Mouse (Mus musculus): ENCODE results near the gene Stx8. TPM values are rescaled to one million over a fixed set of nuclear protein-coding genes. Genes with fewer than 3 reads are reported as not detected.

Stx8 gene
- polyA plus RNA-seq, 1 experiment from 2014 or later = 48.6 TPM

- Histone ChIP-seq H3K4me2 (no peak overlapping the region), H3K9ac (no peak overlapping the region), H3K4me3 (ENCODE audit: low read depth, low read length) (no peak overlapping the region), H3K27me3 (ENCODE audit: insufficient read depth, low read length) (no peaks in the 10 kb centered on the region), H3K36me3 (ENCODE audit: insufficient read depth) (no peaks in the 10 kb centered on the region), H3K9me3 (ENCODE audit: low read depth, low read length) (no peaks in the 10 kb centered on the region), H3K27ac (ENCODE audit: low read depth) (peak overlapping the region; percentile 20; the same call in 1 of the 2 replicates), H3K4me1 (ENCODE audit: insufficient read depth) (peaks cover 36% of the 10 kb centered on the region)
- WGBS = 57% methylated on average over 6 of the region's 6 CpGs
- no peak for TF ChIP-seq CTCF (IDR thresholded peaks at IDR 0.05; ENCODE audit: low read depth)
- DNase-seq (peak; percentile 32), ATAC-seq (ENCODE audit: insufficient read depth) (no peak)
Observed at GRCm38 (mm10) chr11:68196566-68196965, 230.6 kb downstream of the Stx8 start.

GRCm38 (mm10) chr11:68197471-68197870 is 231.5 kb downstream of the Stx8 start:
- Histone ChIP-seq H3K4me1 (ENCODE audit: insufficient read depth) (peaks cover 40% of the 10 kb centered on the region), H3K36me3 (ENCODE audit: insufficient read depth) (no peaks in the 10 kb centered on the region), H3K4me3 (ENCODE audit: low read depth, low read length) (no peak overlapping the region), H3K9me3 (ENCODE audit: low read depth, low read length) (no peaks in the 10 kb centered on the region), H3K9ac (no peak overlapping the region), H3K27me3 (ENCODE audit: insufficient read depth, low read length) (no peaks in the 10 kb centered on the region), H3K4me2 (no peak overlapping the region), H3K27ac (ENCODE audit: low read depth) (no peak overlapping the region)
- no peak for DNase-seq
- no peak for TF ChIP-seq CTCF (IDR thresholded peaks at IDR 0.05; ENCODE audit: low read depth)
- 88% methylated on average over 11 of the region's 11 CpGs for WGBS
- ATAC-seq (ENCODE audit: insufficient read depth) = no peak

- H3K4me3 ChIP-seq (ENCODE audit: low read depth, low read length) = no peak overlapping the region
- peaks cover 43% of the 10 kb centered on the region for H3K4me1 ChIP-seq (ENCODE audit: insufficient read depth)
- H3K27me3 ChIP-seq (ENCODE audit: insufficient read depth, low read length) = no peaks in the 10 kb centered on the region
- no peak overlapping the region for H3K27ac ChIP-seq (ENCODE audit: low read depth)
- ATAC-seq (ENCODE audit: insufficient read depth) (no peak), DNase-seq (no peak)
- TF ChIP-seq CTCF (IDR thresholded peaks at IDR 0.05; ENCODE audit: low read depth) = no peak
- no peaks in the 10 kb centered on the region for H3K36me3 ChIP-seq (ENCODE audit: insufficient read depth)
- no peak overlapping the region for H3K4me2 ChIP-seq
- H3K9me3 ChIP-seq (ENCODE audit: low read depth, low read length) = no peaks in the 10 kb centered on the region
- no peak overlapping the region for H3K9ac ChIP-seq
- 43% methylated on average over 10 of the region's 10 CpGs for WGBS
Observed at GRCm38 (mm10) chr11:68198696-68199095, 232.7 kb downstream of the Stx8 start.

- no peak for TF ChIP-seq CTCF (IDR thresholded peaks at IDR 0.05; ENCODE audit: low read depth)
- no peak for ATAC-seq (ENCODE audit: insufficient read depth)
- DNase-seq = no peak
- Histone ChIP-seq H3K9me3 (ENCODE audit: low read depth, low read length) (no peaks in the 10 kb centered on the region), H3K27ac (ENCODE audit: low read depth) (no peak overlapping the region), H3K27me3 (ENCODE audit: insufficient read depth, low read length) (no peaks in the 10 kb centered on the region), H3K4me1 (ENCODE audit: insufficient read depth) (peaks cover 41% of the 10 kb centered on the region), H3K36me3 (ENCODE audit: insufficient read depth) (no peaks in the 10 kb centered on the region), H3K9ac (no peak overlapping the region), H3K4me3 (ENCODE audit: low read depth, low read length) (no peak overlapping the region), H3K4me2 (no peak overlapping the region)
- 49% methylated on average over 8 of the region's 8 CpGs for WGBS
Observed at GRCm38 (mm10) chr11:68199103-68199502, 233.1 kb downstream of the Stx8 start.

GRCm38 (mm10) chr11:68199801-68200423 is 233.9 kb downstream of the Stx8 start:
- H3K4me1 ChIP-seq (ENCODE audit: insufficient read depth) = peaks cover 33% of the 10 kb centered on the region
- no peaks in the 10 kb centered on the region for H3K27me3 ChIP-seq (ENCODE audit: insufficient read depth, low read length)
- peak; percentile 82 for DNase-seq
- no peak for ATAC-seq (ENCODE audit: insufficient read depth)
- 9% methylated on average over 10 of the region's 10 CpGs for WGBS
- H3K27ac ChIP-seq (ENCODE audit: low read depth) = peak overlapping the region; percentile 36; the same call in 1 of the 2 replicates
- no peak for TF ChIP-seq CTCF (IDR thresholded peaks at IDR 0.05; ENCODE audit: low read depth)
- H3K4me2 ChIP-seq = no peak overlapping the region
- no peaks in the 10 kb centered on the region for H3K36me3 ChIP-seq (ENCODE audit: insufficient read depth)
- H3K9ac ChIP-seq = no peak overlapping the region
- no peaks in the 10 kb centered on the region for H3K9me3 ChIP-seq (ENCODE audit: low read depth, low read length)
- no peak overlapping the region for H3K4me3 ChIP-seq (ENCODE audit: low read depth, low read length)

GRCm38 (mm10) chr11:68200500-68200899 is 234.5 kb downstream of the Stx8 start:
- Histone ChIP-seq H3K4me1 (ENCODE audit: insufficient read depth) (peaks cover 28% of the 10 kb centered on the region), H3K9ac (no peak overlapping the region), H3K27me3 (ENCODE audit: insufficient read depth, low read length) (no peaks in the 10 kb centered on the region), H3K9me3 (ENCODE audit: low read depth, low read length) (no peaks in the 10 kb centered on the region), H3K27ac (ENCODE audit: low read depth) (no peak overlapping the region), H3K4me3 (ENCODE audit: low read depth, low read length) (no peak overlapping the region), H3K36me3 (ENCODE audit: insufficient read depth) (no peaks in the 10 kb centered on the region), H3K4me2 (no peak overlapping the region)
- DNase-seq (no peak), ATAC-seq (ENCODE audit: insufficient read depth) (no peak)
- no peak for TF ChIP-seq CTCF (IDR thresholded peaks at IDR 0.05; ENCODE audit: low read depth)
- 63% methylated on average over 4 of the region's 4 CpGs for WGBS

- no peak for TF ChIP-seq CTCF (IDR thresholded peaks at IDR 0.05; ENCODE audit: low read depth)
- ATAC-seq (ENCODE audit: insufficient read depth) = no peak
- DNase-seq = no peak
- no peak overlapping the region for H3K4me2 ChIP-seq
- WGBS = 46% methylated on average over 1 of the region's 1 CpGs
- H3K36me3 ChIP-seq (ENCODE audit: insufficient read depth) = no peaks in the 10 kb centered on the region
- H3K4me3 ChIP-seq (ENCODE audit: low read depth, low read length) = no peak overlapping the region
- H3K9ac ChIP-seq = no peak overlapping the region
- H3K9me3 ChIP-seq (ENCODE audit: low read depth, low read length) = no peaks in the 10 kb centered on the region
- no peak overlapping the region for H3K27ac ChIP-seq (ENCODE audit: low read depth)
- peaks cover 28% of the 10 kb centered on the region for H3K4me1 ChIP-seq (ENCODE audit: insufficient read depth)
- no peaks in the 10 kb centered on the region for H3K27me3 ChIP-seq (ENCODE audit: insufficient read depth, low read length)
Observed at GRCm38 (mm10) chr11:68201063-68201462, 235.1 kb downstream of the Stx8 start.
